Mouse (Mus musculus): ENCODE measurements at regions not wholly inside any gene's neighbourhood (a gene's known extent, or its start where the extent isn't known, plus 50 kb on each side); places are given as distances from the start of the nearest gene placed in this dataset.

- TF ChIP-seq USF2 (conservative IDR thresholded peaks at IDR 0.05; ENCODE audit: low read depth, low read length) (no peak), EP300 (IDR thresholded peaks at IDR 0.05; ENCODE audit: low read length) (no peak)
These were observed 2587.8 kb downstream of the Gm37988 start for GRCm38 (mm10) chr1:7395527-7395926.
